Mouse (Mus musculus): ENCODE measurements around the gene Tomm40. TPM values are rescaled to one million over a fixed set of nuclear protein-coding genes. Genes with fewer than 3 reads are reported as not detected.

Tomm40 gene
- polyA plus RNA-seq, 1 experiment = 46.0 TPM

- peak; percentile 76 for DNase-seq
- peaks cover 32% of the 10 kb centered on the region for H3K4me1 ChIP-seq (ENCODE audit: control insufficient read depth, insufficient read depth, low read length)
- 0 out of 2 replicates have a peak, but pooled peaks have one; percentile 5 for TF ChIP-seq CTCF (IDR thresholded peaks at IDR 0.05; ENCODE audit: insufficient read depth, low read length)
- peak; percentile 28; the same call in 1 of the 2 replicates for TF ChIP-seq POLR2A (IDR thresholded peaks at IDR 0.05; ENCODE audit: borderline replicate concordance, extremely low read depth, low read depth, low read length)
- no peak overlapping the region for H3K4me3 ChIP-seq (replicated peaks; ENCODE audit: extremely low read depth, low read depth, low read length)
- 13% methylated on average over 7 of the region's 7 CpGs for WGBS
Measured at GRCm38 (mm10) chr7:19753587-19753986, 38.3 kb upstream of the Tomm40 start.

- Histone ChIP-seq H3K4me3 (replicated peaks; ENCODE audit: extremely low read depth, low read depth, low read length) (no peak overlapping the region), H3K4me1 (ENCODE audit: control insufficient read depth, insufficient read depth, low read length) (peaks cover 32% of the 10 kb centered on the region)
- TF ChIP-seq CTCF (IDR thresholded peaks at IDR 0.05; ENCODE audit: insufficient read depth, low read length) (peak; percentile 66), POLR2A (IDR thresholded peaks at IDR 0.05; ENCODE audit: borderline replicate concordance, extremely low read depth, low read depth, low read length) (no peak)
- WGBS = 82% methylated on average over 8 of the region's 8 CpGs
- DNase-seq = peak; percentile 46
Measured at GRCm38 (mm10) chr7:19752652-19753051, 37.4 kb upstream of the Tomm40 start.

GRCm38 (mm10) chr7:19751070-19751383 lies 35.8 kb upstream of the Tomm40 start:
- TF ChIP-seq POLR2A (IDR thresholded peaks at IDR 0.05; ENCODE audit: borderline replicate concordance, extremely low read depth, low read depth, low read length) (no peak), CTCF (IDR thresholded peaks at IDR 0.05; ENCODE audit: insufficient read depth, low read length) (no peak)
- 16% methylated on average over 4 of the region's 4 CpGs for WGBS
- H3K4me3 ChIP-seq (replicated peaks; ENCODE audit: extremely low read depth, low read depth, low read length) = no peak overlapping the region
- H3K4me1 ChIP-seq (ENCODE audit: control insufficient read depth, insufficient read depth, low read length) = peaks cover 27% of the 10 kb centered on the region
- DNase-seq = no peak

GRCm38 (mm10) chr7:19750217-19751069 lies 35.2 kb upstream of the Tomm40 start, which contains the start of gene Nectin2:
Gene Nectin2 (minus strand): TSS chr7:19750483.
- peak within 1 kb of the TSS; percentile 78 for H3K4me3 ChIP-seq (replicated peaks; ENCODE audit: extremely low read depth, low read depth, low read length)
- H3K4me1 ChIP-seq (ENCODE audit: control insufficient read depth, insufficient read depth, low read length) = peaks cover 22% of the 10 kb centered on the region
- 11% methylated on average over 19 of the region's 19 CpGs for WGBS
- TF ChIP-seq CTCF (IDR thresholded peaks at IDR 0.05; ENCODE audit: insufficient read depth, low read length) (peak; percentile 66), POLR2A (IDR thresholded peaks at IDR 0.05; ENCODE audit: borderline replicate concordance, extremely low read depth, low read depth, low read length) (peak; percentile 21; the same call in 1 of the 2 replicates)
- DNase-seq = peak; percentile 91

- TF ChIP-seq POLR2A (IDR thresholded peaks at IDR 0.05; ENCODE audit: borderline replicate concordance, extremely low read depth, low read depth, low read length) (peak; percentile 26; the same call in 1 of the 2 replicates), CTCF (IDR thresholded peaks at IDR 0.05; ENCODE audit: insufficient read depth, low read length) (peak; percentile 68)
- under 1% methylated on average over 43 of the region's 46 CpGs for WGBS
- H3K4me1 ChIP-seq (ENCODE audit: control insufficient read depth, insufficient read depth, low read length) = peaks cover 19% of the 10 kb centered on the region
- DNase-seq = peak; percentile 97
- peak overlapping the region; percentile 78 for H3K4me3 ChIP-seq (replicated peaks; ENCODE audit: extremely low read depth, low read depth, low read length)
Measured at GRCm38 (mm10) chr7:19749389-19750216, 34.4 kb upstream of the Tomm40 start.

- 0 out of 2 replicates have a peak, but pooled peaks have one; percentile 37 for TF ChIP-seq POLR2A (IDR thresholded peaks at IDR 0.05; ENCODE audit: borderline replicate concordance, extremely low read depth, low read depth, low read length)
- no peak for TF ChIP-seq CTCF (IDR thresholded peaks at IDR 0.05; ENCODE audit: insufficient read depth, low read length)
- Histone ChIP-seq H3K4me1 (ENCODE audit: control insufficient read depth, insufficient read depth, low read length) (peaks cover 11% of the 10 kb centered on the region), H3K4me3 (replicated peaks; ENCODE audit: extremely low read depth, low read depth, low read length) (peak overlapping the region; percentile 78)
- DNase-seq = no peak
- 3% methylated on average over 32 of the region's 32 CpGs for WGBS
Measured at GRCm38 (mm10) chr7:19748219-19749195, 33.3 kb upstream of the Tomm40 start.

DNA sequence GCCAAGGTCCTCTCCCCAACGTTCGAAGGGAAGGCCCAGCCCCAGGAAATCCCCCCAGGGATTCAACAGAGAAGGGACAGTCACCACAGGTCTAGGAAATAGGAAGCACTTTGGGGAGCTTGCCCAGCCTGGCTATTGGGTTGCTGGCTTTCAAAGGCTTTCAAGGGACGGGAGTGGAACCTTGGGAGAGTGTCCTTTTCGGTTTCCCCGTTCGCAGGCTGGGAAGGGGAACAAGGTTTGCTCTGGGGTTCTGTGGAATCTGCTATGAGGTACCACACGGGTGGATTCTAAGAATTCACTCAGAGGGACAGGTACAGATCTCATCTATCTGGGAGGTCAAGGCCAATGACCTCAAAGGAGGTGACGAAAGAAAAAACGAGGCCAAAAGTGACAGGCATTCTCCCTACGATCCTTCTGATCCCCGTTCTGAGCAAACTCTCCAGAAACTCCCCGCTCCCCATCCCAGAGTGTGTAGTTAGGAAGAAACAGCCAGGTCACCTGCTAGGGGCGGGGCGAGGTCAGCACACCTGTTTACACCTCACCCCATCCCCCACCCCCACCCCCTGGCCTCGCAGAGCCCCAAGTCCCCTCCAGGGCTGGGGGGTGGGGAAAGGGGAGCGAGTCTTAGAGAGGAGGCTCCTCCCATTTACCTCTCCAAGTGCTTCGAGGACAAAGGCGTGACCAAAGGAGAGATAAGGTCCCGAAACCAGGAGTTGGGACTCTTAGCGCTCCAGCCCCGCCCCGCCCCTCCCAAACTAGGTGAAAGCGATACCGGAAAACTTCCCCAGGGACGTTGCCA lies 32.4 kb upstream of the Tomm40 start:
- peak; percentile 70 for DNase-seq
- Histone ChIP-seq H3K4me3 (replicated peaks; ENCODE audit: extremely low read depth, low read depth, low read length) (peak overlapping the region; percentile 19), H3K4me1 (ENCODE audit: control insufficient read depth, insufficient read depth, low read length) (peaks cover 11% of the 10 kb centered on the region)
- TF ChIP-seq POLR2A (IDR thresholded peaks at IDR 0.05; ENCODE audit: borderline replicate concordance, extremely low read depth, low read depth, low read length) (peak; percentile 14; the same call in 1 of the 2 replicates), CTCF (IDR thresholded peaks at IDR 0.05; ENCODE audit: insufficient read depth, low read length) (no peak)
- 27% methylated on average over 25 of the region's 25 CpGs for WGBS

All from lung, adult 2 months (tissue).